Mouse (Mus musculus): Measurements from ENCODE around the gene Neu2. TPM values are rescaled to one million over a fixed set of nuclear protein-coding genes. Genes with fewer than 3 reads are reported as not detected.

The Neu2 gene
- total RNA-seq, 2 experiments from 2014 or later = not detected

DNA sequence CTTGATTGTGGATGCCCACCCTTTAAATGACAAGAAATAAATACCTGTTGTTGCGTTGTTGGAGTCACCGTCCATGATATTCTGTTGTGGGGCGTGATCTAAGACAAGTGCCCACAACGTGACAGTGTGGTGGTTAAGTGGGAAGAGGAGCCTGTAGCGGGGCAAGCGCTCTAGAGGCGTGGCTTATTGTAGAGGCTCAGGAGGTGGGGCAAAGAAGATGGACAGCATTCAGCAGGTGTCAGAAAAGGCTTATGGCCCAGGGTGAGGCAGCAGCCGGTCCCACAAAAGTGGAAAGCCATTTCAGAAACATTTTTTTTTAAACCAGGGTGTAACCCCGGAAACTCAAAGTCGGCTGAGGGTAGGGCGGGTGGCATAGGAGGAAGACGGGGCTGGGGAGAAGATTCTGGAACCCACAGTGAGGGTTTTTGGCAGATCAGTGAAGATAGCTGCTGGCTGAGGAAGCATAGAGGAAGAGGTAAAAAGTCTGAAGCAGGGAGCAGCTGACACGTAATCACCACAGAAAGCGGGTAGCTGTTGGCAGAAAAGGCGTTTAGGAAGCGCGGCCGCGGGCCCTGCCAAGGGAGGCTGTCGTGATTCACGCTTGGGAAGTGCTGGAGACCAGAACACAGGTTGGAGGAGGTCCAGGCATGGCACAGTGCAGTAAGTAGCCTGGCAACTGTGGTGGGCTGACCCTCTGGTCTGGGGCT is 97.8 kb downstream of the Neu2 start:
- peak; percentile 21 for DNase-seq (ENCODE audit: low spot score)
- intact Hi-C loops (cut with DNase I) = loop anchor here (5.0 kb wide), 2 partner anchors 140 to 155 kb away; no protein-coding TSS in a partner anchor

DNA sequence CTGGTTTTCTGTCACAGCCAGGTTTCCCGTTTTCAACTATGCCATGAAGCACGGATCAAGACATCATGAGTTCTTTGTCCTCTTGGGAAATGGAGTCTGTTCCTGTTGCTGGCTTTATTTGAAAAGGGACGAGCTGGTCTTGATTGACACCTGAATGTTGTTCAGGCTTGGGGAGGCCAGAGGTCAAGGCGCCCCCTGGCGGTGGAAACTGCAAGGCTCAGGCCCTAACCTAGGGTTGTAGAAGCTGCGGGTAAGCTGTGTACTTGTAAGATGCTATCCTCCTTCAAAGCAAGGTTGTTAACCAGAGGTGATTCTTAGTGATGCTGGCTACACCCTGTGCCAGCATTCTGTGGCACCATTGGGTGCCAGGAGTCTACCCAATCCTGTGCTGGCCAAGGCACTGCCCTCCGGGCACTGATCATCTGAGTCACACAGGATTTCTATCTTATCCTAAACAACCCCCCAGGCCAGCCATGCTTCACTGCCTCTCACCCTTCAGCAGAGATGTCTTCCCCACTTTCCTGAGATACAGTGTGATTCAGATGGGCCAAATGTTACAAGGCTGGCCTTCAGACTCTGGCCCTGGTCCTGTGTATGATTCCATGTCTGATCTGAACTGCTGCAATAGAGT is 98.8 kb downstream of the Neu2 start:
- no peak for DNase-seq (ENCODE audit: low spot score)

DNA sequence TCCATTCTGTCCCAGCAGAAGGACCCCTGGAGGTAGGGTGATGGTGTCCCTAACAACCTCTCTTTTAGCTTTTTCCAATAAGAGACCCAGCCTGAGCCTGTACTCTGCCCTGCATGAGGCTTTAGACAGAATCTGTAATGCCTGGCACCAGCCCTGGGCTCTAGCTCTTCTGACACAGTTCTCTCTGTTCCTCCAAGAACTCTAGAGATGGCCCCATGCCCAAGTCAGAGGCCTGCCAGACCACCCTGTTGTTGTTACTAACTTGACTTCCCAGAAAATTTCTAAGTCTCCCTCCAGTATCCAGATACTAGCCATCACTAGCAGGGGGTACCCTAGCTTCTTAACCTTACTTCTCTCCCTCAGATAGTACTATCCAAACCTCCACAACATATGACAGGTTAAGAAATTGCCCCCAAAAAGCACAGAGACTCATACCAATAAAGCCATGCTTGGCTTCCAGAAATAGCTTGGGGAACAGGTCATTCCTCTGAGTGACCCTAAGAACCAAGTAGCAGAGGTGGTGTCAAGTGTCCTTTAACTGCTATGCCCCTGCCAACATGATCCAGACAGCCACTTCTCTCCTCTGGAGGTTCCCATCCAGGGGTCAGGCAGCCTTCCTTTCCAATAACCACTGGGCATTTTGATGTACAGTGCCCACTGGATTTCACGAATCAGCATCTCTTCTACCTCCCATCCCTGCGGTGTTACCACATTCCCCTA is 105.0 kb downstream of the Neu2 start:
- intact Hi-C loops (cut with DNase I) = no loop called here
- no peak for DNase-seq (ENCODE audit: low spot score)

More for the DNA sequence above, 98.8 kb downstream of the Neu2 start:
- intact Hi-C loops (cut with DNase I) = loop anchor here (5.0 kb wide), 2 partner anchors 141 to 156 kb away; no protein-coding TSS in a partner anchor

DNA sequence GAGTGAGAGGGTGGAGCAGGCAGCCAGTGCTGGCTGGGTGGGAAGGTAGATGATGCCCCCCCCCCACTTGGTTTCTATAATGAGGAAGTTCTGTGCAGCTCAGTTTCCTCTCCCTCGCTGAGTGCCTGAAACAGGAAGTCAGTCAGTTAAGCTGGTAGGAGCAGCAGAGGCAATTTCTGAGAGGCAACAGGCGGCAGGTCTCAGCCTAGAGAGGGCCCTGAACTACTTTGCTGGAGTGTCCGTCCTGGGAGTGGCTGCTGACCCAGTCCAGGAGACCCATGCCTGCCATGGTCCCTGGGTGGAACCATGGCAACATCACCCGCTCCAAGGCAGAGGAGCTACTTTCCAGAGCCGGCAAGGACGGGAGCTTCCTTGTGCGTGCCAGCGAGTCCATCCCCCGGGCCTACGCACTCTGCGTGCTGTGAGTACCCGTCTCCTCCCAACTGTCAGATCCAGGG is 110.6 kb downstream of the Neu2 start, which contains the start of gene Inpp5d:
Gene Inpp5d, plus strand, starts transcription at position 102 of the 458 bp plus-strand sequence.
- intact Hi-C loops (cut with DNase I) = loop anchor here (5.0 kb wide), 1 partner anchor 42 kb away; no protein-coding TSS in a partner anchor
- no peak for DNase-seq (ENCODE audit: low spot score)

GRCm38 (mm10) chr1:87620693-87621092 is 111.0 kb downstream of the Neu2 start:
- intact Hi-C loops (cut with DNase I) = loop anchor here (5.0 kb wide), 1 partner anchor 42 kb away; no protein-coding TSS in a partner anchor
- DNase-seq (ENCODE audit: low spot score) = no peak

GRCm38 (mm10) chr1:87621146-87621857 is 111.6 kb downstream of the Neu2 start:
- intact Hi-C loops (cut with DNase I) = loop anchor here (5.0 kb wide), 1 partner anchor 41 kb away; no protein-coding TSS in a partner anchor

GRCm38 (mm10) chr1:87621858-87622279 is 112.2 kb downstream of the Neu2 start:
- DNase-seq (ENCODE audit: low spot score) = no peak
- intact Hi-C loops (cut with DNase I) = loop anchor here (5.0 kb wide), 1 partner anchor 40 kb away; no protein-coding TSS in a partner anchor

More at GRCm38 (mm10) chr1:87621146-87621857, 111.6 kb downstream of the Neu2 start:
- DNase-seq (ENCODE audit: low spot score) = no peak

DNA sequence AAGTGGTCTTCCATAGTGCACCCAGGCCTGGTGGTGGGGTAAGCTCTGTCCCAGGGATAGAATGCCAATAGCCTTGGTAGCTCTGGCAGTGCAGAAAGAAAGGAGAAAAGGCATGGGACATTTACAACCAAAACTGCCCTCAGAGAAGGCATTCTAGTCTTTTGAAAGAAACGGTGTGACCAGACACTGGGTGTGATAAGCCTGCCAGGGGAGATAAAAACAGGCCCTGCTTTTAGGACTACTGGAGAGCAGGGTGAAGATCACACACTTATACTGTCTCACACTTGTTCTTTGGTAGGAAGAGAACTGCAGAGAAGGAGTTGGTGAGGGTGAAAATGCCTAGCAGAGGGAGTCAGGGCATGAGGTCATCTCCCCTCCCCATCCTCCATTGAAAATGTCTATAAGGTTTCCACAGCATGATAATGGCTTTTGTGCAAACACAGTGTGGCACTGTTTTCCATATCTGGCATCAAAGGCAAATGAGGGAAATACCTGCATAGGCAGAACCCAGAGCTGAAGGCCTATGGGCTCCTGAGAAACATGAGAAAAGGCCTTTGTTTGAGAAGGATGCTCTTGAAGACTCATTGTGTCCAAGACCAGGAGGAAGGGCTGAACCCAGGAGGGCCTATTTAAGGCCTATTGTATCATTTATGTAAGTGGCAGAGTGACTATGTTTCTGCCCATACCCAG is 114.4 kb downstream of the Neu2 start:
- DNase-seq (ENCODE audit: low spot score) = no peak
- intact Hi-C loops (cut with DNase I) = loop anchor here (5.0 kb wide), 1 partner anchor 38 kb away; no protein-coding TSS in a partner anchor

DNA sequence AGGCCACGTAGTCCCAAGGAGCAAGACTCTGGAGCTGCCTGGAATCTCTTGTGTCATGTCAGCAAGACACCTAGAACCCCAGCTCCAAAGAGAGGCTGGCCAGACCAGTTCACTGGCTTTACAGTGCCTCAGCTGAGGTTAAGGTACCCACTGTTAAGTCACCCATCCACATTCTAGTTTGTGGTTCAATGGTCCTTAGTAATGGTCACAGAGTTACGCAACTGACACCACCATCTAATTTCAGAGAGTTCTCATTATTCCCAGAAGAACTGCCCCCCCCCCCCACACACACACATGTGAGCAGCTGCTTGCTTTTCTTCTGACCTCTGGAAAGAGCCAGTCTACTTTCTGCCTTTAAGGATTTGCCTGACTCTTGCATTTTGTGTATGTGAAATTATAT is 115.1 kb downstream of the Neu2 start:
- no peak for DNase-seq (ENCODE audit: low spot score)
- intact Hi-C loops (cut with DNase I) = loop anchor here (5.0 kb wide), 1 partner anchor 37 kb away; no protein-coding TSS in a partner anchor

DNA sequence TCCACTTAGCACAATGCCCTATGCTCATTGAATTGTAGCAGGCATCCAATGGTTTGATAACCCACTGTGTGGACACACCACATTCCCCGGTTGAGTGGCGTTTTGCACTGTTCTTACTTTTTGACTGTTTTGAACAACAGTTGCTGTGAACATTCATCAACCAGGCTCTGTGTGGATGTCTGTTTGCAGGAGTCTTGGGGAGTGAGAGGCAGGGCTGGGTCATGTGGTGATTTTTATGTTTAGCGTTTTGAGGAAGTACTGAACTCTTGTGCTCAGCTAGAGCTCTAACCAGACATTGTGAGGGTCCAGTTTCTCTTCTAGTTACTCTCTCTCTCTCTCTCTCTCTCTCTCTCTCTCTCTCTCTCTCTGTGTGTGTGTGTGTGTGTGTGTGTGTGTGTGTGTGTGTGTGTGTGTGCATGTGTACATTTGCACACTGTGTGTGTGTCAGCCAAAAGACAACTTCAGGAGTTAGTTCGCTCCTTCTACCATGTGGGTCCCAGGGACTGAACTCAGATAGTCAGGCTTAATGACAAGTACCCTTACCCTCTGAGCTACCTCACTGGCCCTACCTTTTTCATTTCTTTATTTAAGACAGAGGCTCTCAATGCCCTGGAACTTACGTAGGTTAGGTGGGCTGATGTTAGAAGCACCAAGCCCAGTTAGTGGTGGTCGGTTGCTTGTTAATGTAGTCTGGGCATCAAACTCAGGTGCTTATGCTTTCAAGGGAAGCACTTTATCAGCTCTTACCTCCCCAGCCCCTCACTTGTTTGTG is 115.8 kb downstream of the Neu2 start:
- DNase-seq (ENCODE audit: low spot score) = no peak

GRCm38 (mm10) chr1:87626344-87626743 is 116.7 kb downstream of the Neu2 start:
- intact Hi-C loops (cut with DNase I) = no loop called here
- no peak for DNase-seq (ENCODE audit: low spot score)

More for the DNA sequence above, 115.8 kb downstream of the Neu2 start:
- intact Hi-C loops (cut with DNase I) = no loop called here

DNA sequence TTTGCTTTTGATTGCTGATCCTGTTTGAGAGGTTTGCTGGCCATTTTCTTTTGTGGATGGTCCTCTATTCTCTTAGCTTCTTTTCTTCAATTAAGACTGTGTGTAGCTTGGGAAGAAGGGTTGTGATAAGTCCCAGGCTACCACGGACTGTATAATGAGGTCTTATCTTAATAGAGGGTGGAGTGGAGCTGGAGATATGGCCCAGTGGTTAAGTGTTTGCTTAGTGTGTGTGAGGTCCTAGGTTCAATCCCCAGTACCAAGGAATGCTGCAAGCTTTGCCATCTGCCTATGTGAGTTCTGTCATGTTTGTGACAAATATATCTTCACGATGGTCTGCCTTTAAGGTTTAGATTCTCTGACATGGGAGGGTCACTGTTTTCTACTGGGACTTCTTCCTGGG is 118.4 kb downstream of the Neu2 start:
- intact Hi-C loops (cut with DNase I) = no loop called here

DNA sequence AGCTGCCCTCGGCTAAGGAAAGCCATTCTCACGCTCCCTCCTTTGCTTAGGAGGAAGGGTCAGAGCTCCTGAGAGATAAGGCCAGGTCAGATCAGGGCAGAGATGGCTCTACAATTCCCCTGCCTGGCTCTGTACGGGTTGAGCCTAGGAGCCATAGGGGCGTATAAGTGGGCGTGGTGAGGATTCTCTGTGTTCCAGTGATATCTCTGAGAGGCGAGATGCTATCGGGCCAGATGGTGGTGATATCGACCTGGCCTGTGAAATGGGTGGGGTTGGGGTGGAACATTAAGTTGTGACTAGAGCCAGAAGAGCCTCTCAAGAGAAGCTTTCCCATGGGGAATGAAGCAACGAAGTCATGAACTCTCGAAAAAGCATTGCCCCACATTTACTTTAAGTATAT is 121.9 kb downstream of the Neu2 start:
- intact Hi-C loops (cut with DNase I) = no loop called here

More for the DNA sequence above, 118.4 kb downstream of the Neu2 start:
- no peak for DNase-seq (ENCODE audit: low spot score)

GRCm38 (mm10) chr1:87632163-87632562 is 122.5 kb downstream of the Neu2 start:
- DNase-seq (ENCODE audit: low spot score) = no peak
- intact Hi-C loops (cut with DNase I) = no loop called here

More for the DNA sequence above, 121.9 kb downstream of the Neu2 start:
- DNase-seq (ENCODE audit: low spot score) = no peak

- DNase-seq (ENCODE audit: low spot score) = no peak
- intact Hi-C loops (cut with DNase I) = no loop called here
Measured at GRCm38 (mm10) chr1:87636716-87637117, 127.0 kb downstream of the Neu2 start.

DNA sequence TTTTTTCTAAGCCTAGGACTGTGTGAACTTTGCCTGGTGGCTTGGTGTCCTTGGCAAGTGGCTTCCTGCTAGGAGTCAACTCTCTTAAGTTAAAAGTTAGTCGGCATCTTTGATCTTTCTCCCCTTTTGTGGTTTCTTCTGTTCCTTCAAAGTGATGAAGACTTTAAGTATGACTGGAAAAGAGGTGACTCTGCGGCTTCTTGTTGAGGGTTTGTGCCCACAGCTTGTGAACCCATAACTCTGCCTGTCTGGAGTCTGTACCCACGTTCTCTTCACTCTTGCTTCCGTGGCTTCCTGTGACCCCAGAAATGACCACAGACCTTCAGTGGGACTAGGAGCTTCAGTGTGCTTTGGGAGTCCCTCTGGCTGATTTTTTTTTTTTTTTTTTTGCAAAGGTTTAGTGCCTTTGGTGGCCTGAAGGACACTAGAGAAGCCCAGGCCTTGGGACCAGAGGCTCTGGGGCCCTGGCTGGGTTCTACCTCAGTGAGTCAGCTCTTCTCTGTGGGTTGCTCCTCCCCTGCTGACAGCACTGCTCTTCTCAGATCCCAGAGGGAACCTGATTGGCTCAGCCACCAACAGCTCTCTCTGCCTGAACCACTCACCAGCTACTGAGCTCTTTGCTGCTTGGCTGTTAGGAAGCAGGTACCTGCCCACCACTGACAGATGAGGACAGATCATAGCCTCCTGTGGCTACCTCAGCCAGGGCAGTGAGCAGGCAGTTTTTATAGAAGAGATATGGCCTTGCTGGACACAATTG is 127.6 kb downstream of the Neu2 start:
- intact Hi-C loops (cut with DNase I) = no loop called here
- no peak for DNase-seq (ENCODE audit: low spot score)

DNA sequence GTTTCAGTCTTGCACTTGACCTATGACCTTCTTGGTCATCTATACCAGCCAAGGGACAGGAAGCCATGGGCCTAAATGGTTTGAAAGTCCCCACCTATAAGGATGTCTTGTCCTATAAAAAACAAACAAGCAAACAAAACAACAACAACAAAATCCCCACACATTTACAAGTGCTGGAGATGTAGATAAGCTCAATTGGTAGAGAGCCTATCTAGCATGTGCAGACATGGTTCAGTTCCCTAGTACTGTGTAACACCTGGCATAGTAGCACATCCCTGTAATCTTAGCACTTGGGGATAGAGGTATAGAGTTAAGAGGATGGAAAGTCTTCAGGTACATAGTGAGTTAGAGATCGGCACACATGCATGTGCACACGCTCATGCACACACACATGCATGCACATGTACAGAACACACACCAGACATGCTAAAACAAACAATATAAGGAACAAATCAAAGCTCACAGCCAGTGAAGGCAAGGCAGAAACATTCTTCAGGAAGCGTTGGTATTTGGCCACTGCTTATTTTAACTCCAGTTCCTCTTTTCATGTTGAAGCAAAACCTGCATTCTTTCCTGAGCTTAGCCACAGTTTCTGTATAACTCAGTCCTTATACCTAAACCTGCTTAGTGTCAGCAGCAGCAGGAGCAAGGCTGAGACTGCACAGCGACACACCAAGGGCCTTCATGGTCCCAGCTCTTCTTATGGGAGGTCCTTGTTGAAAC is 128.3 kb downstream of the Neu2 start:
- no peak for DNase-seq (ENCODE audit: low spot score)
- intact Hi-C loops (cut with DNase I) = no loop called here
